In genomic region chr16:77989139-77989538, GRCm38 (mm10) we compare ENCODE assay signal across 11 mouse cellular contexts.
DNase-seq lines count a peak whose midpoint lies in the region; ATAC-seq and TF ChIP-seq lines count a peak whose summit lies in the region.
"Had no signal": no experiment of that assay in that cellular context is flagged by ENCODE, and none has a peak within 500 bp of the region (broad histone marks: within the 10 kb centered on the region; RNA-seq: fewer than 3 reads in every experiment).

No protein-coding gene starts in this region.

- no peaks in the 10 kb centered on the region for H3K36me3 ChIP-seq in forebrain, postnatal 0 days (ENCODE audit: insufficient read depth)
- H3K36me3 ChIP-seq in forebrain, embryonic 10.5 days (replicated peaks): no peaks in the 10 kb centered on the region
- no peaks in the 10 kb centered on the region for H3K36me3 ChIP-seq in liver, embryonic 14.5 days (replicated peaks; ENCODE audit: control insufficient read depth, insufficient read depth, low read depth)
- H3K36me3 ChIP-seq in liver, embryonic 11.5 days (ENCODE audit: control insufficient read depth, insufficient read depth, low read length): no peaks in the 10 kb centered on the region
- H3K36me3 ChIP-seq in E14TG2a.4 (ENCODE audit: insufficient read depth, low read length): no peaks in the 10 kb centered on the region
- no peaks in the 10 kb centered on the region for H3K36me3 ChIP-seq in embryonic facial prominence, embryonic 10.5 days (replicated peaks)
- H3K36me3 ChIP-seq: embryonic facial prominence, embryonic 12.5 days; stomach, embryonic 15.5 days had no signal

- no peak overlapping the region for H3K4me2 ChIP-seq in forebrain, postnatal 0 days (ENCODE audit: low read depth)
- H3K4me2 ChIP-seq in liver, embryonic 14.5 days (ENCODE audit: low read depth): no peak overlapping the region
- no peak overlapping the region for H3K4me2 ChIP-seq in liver, embryonic 11.5 days
- H3K4me2 ChIP-seq: embryonic facial prominence, embryonic 12.5 days; stomach, embryonic 15.5 days had no signal

- no peak for TF ChIP-seq EP300 in liver, embryonic 14.5 days (IDR thresholded peaks at IDR 0.05; ENCODE audit: low read depth)

- ATAC-seq in forebrain, postnatal 0 days: no peak
- no peak for ATAC-seq in liver, embryonic 14.5 days (ENCODE audit: insufficient read depth)
- no peak for ATAC-seq in liver, embryonic 11.5 days (replicated peaks; ENCODE audit: low FRiP score)
- no peak for ATAC-seq in inflammation-experienced regulatory T-cells, adult 6 months

- no peak overlapping the region for H3K9ac ChIP-seq in forebrain, postnatal 0 days
- no peak overlapping the region for H3K9ac ChIP-seq in liver, embryonic 14.5 days (replicated peaks)
- H3K9ac ChIP-seq in liver, embryonic 11.5 days (ENCODE audit: low read depth, low read length): no peak overlapping the region
- H3K9ac ChIP-seq: embryonic facial prominence, embryonic 12.5 days; stomach, embryonic 15.5 days had no signal

- H3K4me1 ChIP-seq in forebrain, postnatal 0 days (ENCODE audit: insufficient read depth): no peaks in the 10 kb centered on the region
- no peaks in the 10 kb centered on the region for H3K4me1 ChIP-seq in forebrain, embryonic 10.5 days
- no peaks in the 10 kb centered on the region for H3K4me1 ChIP-seq in liver, embryonic 14.5 days (replicated peaks; ENCODE audit: control insufficient read depth in 2 of 2, insufficient read depth in 2 of 2, low read length in 1 of 2)
- no peaks in the 10 kb centered on the region for H3K4me1 ChIP-seq in liver, embryonic 11.5 days (replicated peaks; ENCODE audit: control insufficient read depth, insufficient read depth, low read length)
- H3K4me1 ChIP-seq in E14TG2a.4 (replicated peaks; ENCODE audit: low read depth, low read length): no peaks in the 10 kb centered on the region
- H3K4me1 ChIP-seq in embryonic facial prominence, embryonic 10.5 days: no peaks in the 10 kb centered on the region
- H3K4me1 ChIP-seq: embryonic facial prominence, embryonic 12.5 days; megakaryocyte, embryonic 14.5 days; stomach, embryonic 15.5 days had no signal

- WGBS in forebrain, postnatal 0 days: 97% methylated on average over 5 of the region's 5 CpGs
- WGBS in forebrain, embryonic 10.5 days: 97% methylated on average over 5 of the region's 5 CpGs
- WGBS in liver, embryonic 14.5 days (ENCODE audit: insufficient replicate concordance): 79% methylated on average over 5 of the region's 5 CpGs
- WGBS in liver, embryonic 11.5 days: 96% methylated on average over 5 of the region's 5 CpGs
- WGBS in embryonic facial prominence, embryonic 10.5 days: 98% methylated on average over 5 of the region's 5 CpGs

- H3K9me3 ChIP-seq in forebrain, postnatal 0 days (ENCODE audit: low read length): no peaks in the 10 kb centered on the region
- peaks cover 8% of the 10 kb centered on the region; the same call in 1 of the 2 replicates for H3K9me3 ChIP-seq in forebrain, embryonic 10.5 days
- peaks cover 2% of the 10 kb centered on the region; the same call in 1 of the 2 replicates for H3K9me3 ChIP-seq in liver, embryonic 14.5 days (ENCODE audit: control insufficient read depth, low read length)
- H3K9me3 ChIP-seq in liver, embryonic 11.5 days (ENCODE audit: control insufficient read depth, low read length): no peaks in the 10 kb centered on the region
- H3K9me3 ChIP-seq in E14TG2a.4 (ENCODE audit: low read length): no peaks in the 10 kb centered on the region
- H3K9me3 ChIP-seq in embryonic facial prominence, embryonic 10.5 days: 0 out of 2 replicates have a peak, but pooled peaks cover 4% of the 10 kb centered on the region
- H3K9me3 ChIP-seq: embryonic facial prominence, embryonic 12.5 days; stomach, embryonic 15.5 days had no signal

- H3K27me3 ChIP-seq in forebrain, postnatal 0 days (ENCODE audit: insufficient read depth, low read length): no peaks in the 10 kb centered on the region
- H3K27me3 ChIP-seq in forebrain, embryonic 10.5 days (ENCODE audit: poor library complexity, severe bottlenecking): no peaks in the 10 kb centered on the region
- no peaks in the 10 kb centered on the region for H3K27me3 ChIP-seq in liver, embryonic 14.5 days (ENCODE audit: control insufficient read depth, insufficient read depth, low read length)
- no peaks in the 10 kb centered on the region for H3K27me3 ChIP-seq in liver, embryonic 11.5 days (replicated peaks; ENCODE audit: control insufficient read depth, insufficient read depth, low read length)
- H3K27me3 ChIP-seq in E14TG2a.4 (ENCODE audit: insufficient read depth, low read length): no peaks in the 10 kb centered on the region
- H3K27me3 ChIP-seq in embryonic facial prominence, embryonic 10.5 days (replicated peaks; ENCODE audit: low read depth, poor library complexity, severe bottlenecking): no peaks in the 10 kb centered on the region
- H3K27me3 ChIP-seq: embryonic facial prominence, embryonic 12.5 days; megakaryocyte, embryonic 14.5 days; stomach, embryonic 15.5 days had no signal

- no peak for DNase-seq in forebrain, postnatal 0 days
- no peak for DNase-seq in forebrain, embryonic 10.5 days (ENCODE audit: extremely low spot score, low spot score)
- DNase-seq in liver, embryonic 14.5 days (ENCODE audit: low read depth in 3 of 3, low spot score in 3 of 3): no peak
- no peak for DNase-seq in liver, embryonic 11.5 days (ENCODE audit: low spot score)
- peak; percentile 20 for DNase-seq in embryonic facial prominence, embryonic 10.5 days (ENCODE audit: low spot score)
- DNase-seq in adrenal gland, adult 8-10 months: no peak

- TF ChIP-seq CTCF in forebrain, postnatal 0 days (IDR thresholded peaks at IDR 0.05; ENCODE audit: low read depth): peak; percentile 67
- TF ChIP-seq CTCF in liver, embryonic 14.5 days (IDR thresholded peaks at IDR 0.05; ENCODE audit: low read depth): peak; percentile 70
- peak; percentile 60 for TF ChIP-seq CTCF in E14TG2a.4 (conservative IDR thresholded peaks at IDR 0.05; ENCODE audit: low read length)

- no peak overlapping the region for H3K4me3 ChIP-seq in forebrain, postnatal 0 days (ENCODE audit: low read depth, low read length)
- no peak overlapping the region for H3K4me3 ChIP-seq in forebrain, embryonic 10.5 days
- no peak overlapping the region for H3K4me3 ChIP-seq in liver, embryonic 14.5 days (ENCODE audit: insufficient read depth in 1 of 2, low read depth in 2 of 2, low read length in 2 of 2)
- no peak overlapping the region for H3K4me3 ChIP-seq in liver, embryonic 11.5 days (ENCODE audit: low read depth, low read length)
- no peak overlapping the region for H3K4me3 ChIP-seq in E14TG2a.4 (replicated peaks; ENCODE audit: low read length)
- H3K4me3 ChIP-seq in embryonic facial prominence, embryonic 10.5 days: no peak overlapping the region
- H3K4me3 ChIP-seq: embryonic facial prominence, embryonic 12.5 days; megakaryocyte, embryonic 14.5 days; stomach, embryonic 15.5 days had no signal

- no peak overlapping the region for H3K27ac ChIP-seq in forebrain, postnatal 0 days (ENCODE audit: low read depth, low read length)
- no peak overlapping the region for H3K27ac ChIP-seq in forebrain, embryonic 10.5 days
- no peak overlapping the region for H3K27ac ChIP-seq in liver, embryonic 14.5 days
- no peak overlapping the region for H3K27ac ChIP-seq in liver, embryonic 11.5 days (ENCODE audit: low read depth, low read length)
- no peak overlapping the region for H3K27ac ChIP-seq in embryonic facial prominence, embryonic 10.5 days (replicated peaks)
- H3K27ac ChIP-seq: embryonic facial prominence, embryonic 12.5 days; stomach, embryonic 15.5 days had no signal
